Comparison of ENCODE assay signal across 9 mouse cellular contexts in genomic region chr11:81968401-81968881, GRCm38 (mm10). TPM values are rescaled to one million over a fixed set of nuclear protein-coding genes. Genes with fewer than 3 reads are reported as not detected.
DNase-seq lines count a peak whose midpoint lies in the region; ATAC-seq and TF ChIP-seq lines count a peak whose summit lies in the region.
"Had no signal": no experiment of that assay in that cellular context is flagged by ENCODE, and none has a peak within 500 bp of the region (broad histone marks: within the 10 kb centered on the region; RNA-seq: fewer than 3 reads in every experiment).

Gene Asic2, minus strand, starts transcription at chr11:81968457.

- no peak for TF ChIP-seq CTCF in lung, embryonic 14.5 days (IDR thresholded peaks at IDR 0.05; ENCODE audit: low read depth)

- H3K4me1 ChIP-seq in lung, embryonic 14.5 days (ENCODE audit: insufficient read depth), result no peaks in the 10 kb centered on the region
- H3K4me1 ChIP-seq in hindbrain, embryonic 12.5 days, result peaks cover 18% of the 10 kb centered on the region
- peaks cover 5% of the 10 kb centered on the region for H3K4me1 ChIP-seq in limb, embryonic 13.5 days

- H3K9ac ChIP-seq in lung, embryonic 14.5 days, result no peak within 1 kb of the TSS
- H3K9ac ChIP-seq in hindbrain, embryonic 12.5 days, result peak within 1 kb of the TSS; percentile 64
- H3K9ac ChIP-seq in limb, embryonic 13.5 days, result no peak within 1 kb of the TSS

- H3K4me3 ChIP-seq in lung, embryonic 14.5 days (ENCODE audit: low read depth, low read length), result no peak within 1 kb of the TSS
- H3K4me3 ChIP-seq in hindbrain, embryonic 12.5 days, result peak within 1 kb of the TSS; percentile 39
- H3K4me3 ChIP-seq in limb, embryonic 13.5 days, result peak within 1 kb of the TSS; percentile 27

- H3K4me2 ChIP-seq in lung, embryonic 14.5 days, result peak within 1 kb of the TSS; percentile 44
- peak within 1 kb of the TSS; percentile 69 for H3K4me2 ChIP-seq in hindbrain, embryonic 12.5 days (replicated peaks)
- peak within 1 kb of the TSS; percentile 53 for H3K4me2 ChIP-seq in limb, embryonic 13.5 days (replicated peaks)

- no peak for ATAC-seq in lung, embryonic 14.5 days (ENCODE audit: insufficient read depth)
- 0 out of 2 replicates have a peak, but pooled peaks have one; percentile 41 for ATAC-seq in hindbrain, embryonic 12.5 days (ENCODE audit: low FRiP score)
- no peak for ATAC-seq in limb, embryonic 13.5 days (ENCODE audit: low FRiP score, low read depth)
- ATAC-seq in erythroid progenitor cell, adult 5-6 weeks (replicated peaks; ENCODE audit: low FRiP score, poor library complexity, severe bottlenecking), result no peak

- H3K27me3 ChIP-seq in lung, embryonic 14.5 days (ENCODE audit: insufficient read depth, low read length), result peaks cover 37% of the 10 kb centered on the region
- peaks cover 34% of the 10 kb centered on the region for H3K27me3 ChIP-seq in hindbrain, embryonic 12.5 days
- H3K27me3 ChIP-seq in limb, embryonic 13.5 days, result peaks cover 66% of the 10 kb centered on the region

- H3K27ac ChIP-seq in lung, embryonic 14.5 days (ENCODE audit: low read depth), result no peak within 1 kb of the TSS
- no peak within 1 kb of the TSS for H3K27ac ChIP-seq in hindbrain, embryonic 12.5 days
- no peak within 1 kb of the TSS for H3K27ac ChIP-seq in limb, embryonic 13.5 days

- H3K36me3 ChIP-seq in lung, embryonic 14.5 days (ENCODE audit: insufficient read depth), result no peaks in the 10 kb centered on the region
- no peaks in the 10 kb centered on the region for H3K36me3 ChIP-seq in hindbrain, embryonic 12.5 days
- H3K36me3 ChIP-seq in limb, embryonic 13.5 days, result no peaks in the 10 kb centered on the region

- no peaks in the 10 kb centered on the region for H3K9me3 ChIP-seq in lung, embryonic 14.5 days (ENCODE audit: low read depth, low read length)
- no peaks in the 10 kb centered on the region for H3K9me3 ChIP-seq in hindbrain, embryonic 12.5 days (replicated peaks)
- H3K9me3 ChIP-seq in limb, embryonic 13.5 days, result no peaks in the 10 kb centered on the region

- DNase-seq in lung, embryonic 14.5 days, result peak; percentile 30
- DNase-seq in lung, postnatal 10 days, result no peak
- peak; percentile 59 to 62 for DNase-seq in right cerebral cortex, postnatal 36 days (ENCODE audit: low spot score in 2 of 2)
- DNase-seq in adrenal gland, adult 18-20 months (ENCODE audit: low spot score in 2 of 2), result no peak
- DNase-seq in ovary, postnatal 36 days (ENCODE audit: low spot score), result no peak

- 3% methylated on average over 29 of the region's 29 CpGs for WGBS in lung, embryonic 14.5 days
- WGBS in hindbrain, embryonic 12.5 days, result 1% methylated on average over 29 of the region's 29 CpGs
- WGBS in limb, embryonic 13.5 days, result 1% methylated on average over 29 of the region's 29 CpGs

RNA-seq across cellular contexts. Expression of gene Asic2, which starts in this region (rescaled TPM):
- polyA plus RNA-seq in lung, embryonic 14.5 days (2014; fragmentation: Nextera tagmentation; extraction: Ambion mirVana), result 0.28 and 0.34 TPM in 2 replicates
- polyA plus RNA-seq in hindbrain, embryonic 12.5 days (2016; fragmentation: Nextera tagmentation; extraction: Ambion mirVana), result 5.4 and 6.1 TPM in 2 replicates
- 0.65 and 0.68 TPM in 2 replicates for polyA plus RNA-seq in limb, embryonic 13.5 days (2015; fragmentation: Nextera tagmentation; extraction: Ambion mirVana)
- 1 to 10 TPM; 2.5 to 3.2 TPM for total RNA-seq in adrenal gland, adult 18-20 months (2021)
- total RNA-seq in erythroid progenitor cell, adult 5-6 weeks (2015; ENCODE audit: low replicate concordance), result not detected in 2 replicates
- 0.76 TPM in 1 of 2 replicates, not detected in the other for total RNA-seq in erythroid progenitor cell, adult 5-6 weeks (2017; ENCODE audit: low replicate concordance)
- total RNA-seq: neutrophil, adult 5-6 weeks had no signal

Comparison
In these comparisons a context has a peak if more than half of its experiments do, and no peak if none do; other contexts are left out.
1. Peak in DNase-seq and H3K4me2 ChIP-seq in lung, embryonic 14.5 days; RNA of the gene not detected or under 1 TPM.
2. DNase-seq: peak in right cerebral cortex, postnatal 36 days (2 of 2); none in lung, postnatal 10 days (single experiment), adrenal gland, adult 18-20 months (0 of 2) and ovary, postnatal 36 days (single experiment).
3. Peak in every context shown above with its lines, with median percentiles within 50 percentile points of each other: H3K4me2 ChIP-seq.